Mouse (Mus musculus): ENCODE measurements around the gene Npr3. TPM values are rescaled to one million over a fixed set of nuclear protein-coding genes. Genes with fewer than 3 reads are reported as not detected.

The Npr3 gene
- polyA plus RNA-seq, 1 experiment from 2014 or later = 0.86 TPM

- ATAC-seq (no peak), DNase-seq (ENCODE audit: low spot score) (no peak)
- H3K27me3 ChIP-seq (replicated peaks; ENCODE audit: control insufficient read depth, insufficient read depth, low read length) = no peaks in the 10 kb centered on the region
- no peaks in the 10 kb centered on the region for H3K4me1 ChIP-seq (ENCODE audit: control insufficient read depth, insufficient read depth, low read length)
- no peaks in the 10 kb centered on the region for H3K9me3 ChIP-seq (replicated peaks; ENCODE audit: control insufficient read depth, low read length)
- 87% methylated on average over 15 of the region's 15 CpGs for WGBS
- H3K27ac ChIP-seq (ENCODE audit: low read depth, low read length) = no peak overlapping the region
- H3K4me3 ChIP-seq (ENCODE audit: low read depth, low read length) = no peak overlapping the region
- H3K36me3 ChIP-seq (ENCODE audit: control insufficient read depth, insufficient read depth, low read length) = no peaks in the 10 kb centered on the region
- H3K4me2 ChIP-seq (ENCODE audit: low read length) = no peak overlapping the region
- H3K9ac ChIP-seq (ENCODE audit: low read length) = no peak overlapping the region
These were observed 44.1 kb downstream of the Npr3 start for GRCm38 (mm10) chr15:11862785-11863539.

GRCm38 (mm10) chr15:11862253-11862652, 44.8 kb downstream of the Npr3 start:
- H3K4me2 ChIP-seq (ENCODE audit: low read length) = no peak overlapping the region
- 68% methylated on average over 7 of the region's 7 CpGs for WGBS
- no peaks in the 10 kb centered on the region for H3K4me1 ChIP-seq (ENCODE audit: control insufficient read depth, insufficient read depth, low read length)
- DNase-seq (ENCODE audit: low spot score) (no peak), ATAC-seq (no peak)
- H3K36me3 ChIP-seq (ENCODE audit: control insufficient read depth, insufficient read depth, low read length) = no peaks in the 10 kb centered on the region
- no peak overlapping the region for H3K27ac ChIP-seq (ENCODE audit: low read depth, low read length)
- no peak overlapping the region for H3K9ac ChIP-seq (ENCODE audit: low read length)
- no peaks in the 10 kb centered on the region for H3K27me3 ChIP-seq (replicated peaks; ENCODE audit: control insufficient read depth, insufficient read depth, low read length)
- H3K9me3 ChIP-seq (replicated peaks; ENCODE audit: control insufficient read depth, low read length) = no peaks in the 10 kb centered on the region
- no peak overlapping the region for H3K4me3 ChIP-seq (ENCODE audit: low read depth, low read length)

GRCm38 (mm10) chr15:11860259-11860658, 46.8 kb downstream of the Npr3 start:
- ATAC-seq = no peak

GRCm38 (mm10) chr15:11859829-11860228, 47.3 kb downstream of the Npr3 start:
- Histone ChIP-seq H3K27ac (ENCODE audit: low read depth, low read length) (no peak overlapping the region), H3K4me2 (ENCODE audit: low read length) (no peak overlapping the region), H3K9ac (ENCODE audit: low read length) (no peak overlapping the region), H3K27me3 (replicated peaks; ENCODE audit: control insufficient read depth, insufficient read depth, low read length) (no peaks in the 10 kb centered on the region), H3K4me3 (ENCODE audit: low read depth, low read length) (no peak overlapping the region), H3K9me3 (replicated peaks; ENCODE audit: control insufficient read depth, low read length) (no peaks in the 10 kb centered on the region), H3K36me3 (ENCODE audit: control insufficient read depth, insufficient read depth, low read length) (no peaks in the 10 kb centered on the region), H3K4me1 (ENCODE audit: control insufficient read depth, insufficient read depth, low read length) (no peaks in the 10 kb centered on the region)
- DNase-seq (ENCODE audit: low spot score) (no peak), ATAC-seq (no peak)
- WGBS = 85% methylated on average over 3 of the region's 3 CpGs

More at GRCm38 (mm10) chr15:11860259-11860658, 46.8 kb downstream of the Npr3 start:
- 91% methylated on average over 2 of the region's 2 CpGs for WGBS
- DNase-seq (ENCODE audit: low spot score) = no peak
- H3K9ac ChIP-seq (ENCODE audit: low read length) = no peak overlapping the region
- no peak overlapping the region for H3K4me3 ChIP-seq (ENCODE audit: low read depth, low read length)
- H3K4me1 ChIP-seq (ENCODE audit: control insufficient read depth, insufficient read depth, low read length) = no peaks in the 10 kb centered on the region
- no peak overlapping the region for H3K4me2 ChIP-seq (ENCODE audit: low read length)
- no peaks in the 10 kb centered on the region for H3K27me3 ChIP-seq (replicated peaks; ENCODE audit: control insufficient read depth, insufficient read depth, low read length)
- no peaks in the 10 kb centered on the region for H3K9me3 ChIP-seq (replicated peaks; ENCODE audit: control insufficient read depth, low read length)
- H3K36me3 ChIP-seq (ENCODE audit: control insufficient read depth, insufficient read depth, low read length) = no peaks in the 10 kb centered on the region
- no peak overlapping the region for H3K27ac ChIP-seq (ENCODE audit: low read depth, low read length)

GRCm38 (mm10) chr15:11858411-11858810, 48.7 kb downstream of the Npr3 start:
- WGBS = 98% methylated on average over 6 of the region's 6 CpGs
- no peak for ATAC-seq
- no peak for DNase-seq (ENCODE audit: low spot score)
- Histone ChIP-seq H3K27me3 (replicated peaks; ENCODE audit: control insufficient read depth, insufficient read depth, low read length) (no peaks in the 10 kb centered on the region), H3K27ac (ENCODE audit: low read depth, low read length) (no peak overlapping the region), H3K36me3 (ENCODE audit: control insufficient read depth, insufficient read depth, low read length) (no peaks in the 10 kb centered on the region), H3K9ac (ENCODE audit: low read length) (no peak overlapping the region), H3K9me3 (replicated peaks; ENCODE audit: control insufficient read depth, low read length) (no peaks in the 10 kb centered on the region), H3K4me1 (ENCODE audit: control insufficient read depth, insufficient read depth, low read length) (no peaks in the 10 kb centered on the region), H3K4me3 (ENCODE audit: low read depth, low read length) (no peak overlapping the region), H3K4me2 (ENCODE audit: low read length) (no peak overlapping the region)

GRCm38 (mm10) chr15:11845204-11846062, 61.7 kb downstream of the Npr3 start:
- Histone ChIP-seq H3K27me3 (replicated peaks; ENCODE audit: control insufficient read depth, insufficient read depth, low read length) (no peaks in the 10 kb centered on the region), H3K36me3 (ENCODE audit: control insufficient read depth, insufficient read depth, low read length) (no peaks in the 10 kb centered on the region), H3K4me1 (ENCODE audit: control insufficient read depth, insufficient read depth, low read length) (no peaks in the 10 kb centered on the region), H3K27ac (ENCODE audit: low read depth, low read length) (no peak overlapping the region), H3K4me3 (ENCODE audit: low read depth, low read length) (no peak overlapping the region), H3K4me2 (ENCODE audit: low read length) (no peak overlapping the region), H3K9ac (ENCODE audit: low read length) (no peak overlapping the region), H3K9me3 (replicated peaks; ENCODE audit: control insufficient read depth, low read length) (no peaks in the 10 kb centered on the region)
- DNase-seq (ENCODE audit: low spot score) (no peak), ATAC-seq (no peak)
- 77% methylated on average over 16 of the region's 16 CpGs for WGBS

GRCm38 (mm10) chr15:11844115-11844514, 63.0 kb downstream of the Npr3 start:
- H3K9me3 ChIP-seq (replicated peaks; ENCODE audit: control insufficient read depth, low read length) = no peaks in the 10 kb centered on the region
- H3K4me3 ChIP-seq (ENCODE audit: low read depth, low read length) = no peak overlapping the region
- WGBS = 94% methylated on average over 6 of the region's 6 CpGs

GRCm38 (mm10) chr15:11841828-11842227, 65.3 kb downstream of the Npr3 start:
- ATAC-seq (no peak), DNase-seq (ENCODE audit: low spot score) (no peak)
- no peak overlapping the region for H3K4me3 ChIP-seq (ENCODE audit: low read depth, low read length)
- 88% methylated on average over 4 of the region's 4 CpGs for WGBS
- no peak overlapping the region for H3K27ac ChIP-seq (ENCODE audit: low read depth, low read length)
- H3K36me3 ChIP-seq (ENCODE audit: control insufficient read depth, insufficient read depth, low read length) = no peaks in the 10 kb centered on the region
- H3K4me1 ChIP-seq (ENCODE audit: control insufficient read depth, insufficient read depth, low read length) = no peaks in the 10 kb centered on the region
- no peak overlapping the region for H3K4me2 ChIP-seq (ENCODE audit: low read length)
- H3K9ac ChIP-seq (ENCODE audit: low read length) = no peak overlapping the region
- H3K27me3 ChIP-seq (replicated peaks; ENCODE audit: control insufficient read depth, insufficient read depth, low read length) = no peaks in the 10 kb centered on the region
- no peaks in the 10 kb centered on the region for H3K9me3 ChIP-seq (replicated peaks; ENCODE audit: control insufficient read depth, low read length)

More at GRCm38 (mm10) chr15:11844115-11844514, 63.0 kb downstream of the Npr3 start:
- H3K9ac ChIP-seq (ENCODE audit: low read length) = no peak overlapping the region
- DNase-seq (ENCODE audit: low spot score) = no peak
- H3K36me3 ChIP-seq (ENCODE audit: control insufficient read depth, insufficient read depth, low read length) = no peaks in the 10 kb centered on the region
- no peak overlapping the region for H3K4me2 ChIP-seq (ENCODE audit: low read length)
- H3K27me3 ChIP-seq (replicated peaks; ENCODE audit: control insufficient read depth, insufficient read depth, low read length) = no peaks in the 10 kb centered on the region
- no peaks in the 10 kb centered on the region for H3K4me1 ChIP-seq (ENCODE audit: control insufficient read depth, insufficient read depth, low read length)
- ATAC-seq = no peak
- no peak overlapping the region for H3K27ac ChIP-seq (ENCODE audit: low read depth, low read length)

- no peak for ATAC-seq
- Histone ChIP-seq H3K36me3 (ENCODE audit: control insufficient read depth, insufficient read depth, low read length) (no peaks in the 10 kb centered on the region), H3K27ac (ENCODE audit: low read depth, low read length) (no peak overlapping the region), H3K27me3 (replicated peaks; ENCODE audit: control insufficient read depth, insufficient read depth, low read length) (no peaks in the 10 kb centered on the region), H3K4me1 (ENCODE audit: control insufficient read depth, insufficient read depth, low read length) (no peaks in the 10 kb centered on the region), H3K9me3 (replicated peaks; ENCODE audit: control insufficient read depth, low read length) (no peaks in the 10 kb centered on the region), H3K9ac (ENCODE audit: low read length) (no peak overlapping the region), H3K4me2 (ENCODE audit: low read length) (no peak overlapping the region), H3K4me3 (ENCODE audit: low read depth, low read length) (no peak overlapping the region)
- 63% methylated on average over 1 of the region's 1 CpGs for WGBS
- no peak for DNase-seq (ENCODE audit: low spot score)
These were observed 71.2 kb downstream of the Npr3 start for GRCm38 (mm10) chr15:11835913-11836312.

Measured in forebrain, embryonic 14.5 days (tissue).